Mouse (Mus musculus) limb, embryonic 11.5 days (tissue): ENCODE data around the gene Nkx2-2. TPM values are rescaled to one million over a fixed set of nuclear protein-coding genes. Genes with fewer than 3 reads are reported as not detected.

ENCODE experiments used
- ATAC-seq: fragments of 200-750 bp; cut with Nextera tagmentation; 2 replicates; pipeline ENCODE4 v1.8.0; 2017; ENCODE audit warnings: low read depth; ENCODE audit not compliant: insufficient number of reproducible peaks, low FRiP score, low TSS enrichment
- DNase-seq: peaks from one replicate; pipeline ENCODE4 v3.0.0-alpha.2; 2015; ENCODE audit warnings: low spot score
- H3K27ac ChIP-seq: fragments of 300-500 bp; sonication (generic); replicated peaks from 2 replicates; pipeline ENCODE4 v1.5.1; 2014; ENCODE audit warnings: low read depth, mild to moderate bottlenecking, low read length
- H3K27me3 ChIP-seq: fragments of 300-500 bp; sonication (generic); 2 replicates; pipeline ENCODE4 v1.6.1; 2014; ENCODE audit warnings: mild to moderate bottlenecking, low read length, mixed read lengths; ENCODE audit not compliant: control insufficient read depth, insufficient read depth
- H3K36me3 ChIP-seq: fragments of 300-500 bp; sonication (generic); 2 replicates; pipeline ENCODE4 v1.6.1; 2014; ENCODE audit warnings: mild to moderate bottlenecking, low read length, moderate library complexity, mixed read lengths; ENCODE audit not compliant: control insufficient read depth, insufficient read depth
- H3K4me1 ChIP-seq: fragments of 300-500 bp; sonication (generic); 2 replicates; pipeline ENCODE4 v1.6.1; 2014; ENCODE audit warnings: low read length, mixed read lengths; ENCODE audit not compliant: control insufficient read depth, insufficient read depth
- H3K4me2 ChIP-seq: fragments of 300-500 bp; sonication (generic); 2 replicates; pipeline ENCODE4 v1.6.1; 2014; ENCODE audit warnings: low read depth, mild to moderate bottlenecking, moderate library complexity; ENCODE audit not compliant: severe bottlenecking
- H3K4me3 ChIP-seq: fragments of 300-500 bp; sonication (generic); 2 replicates; pipeline ENCODE4 v1.5.1; 2014; ENCODE audit warnings: low read depth, low read length
- H3K9ac ChIP-seq: fragments of 300-500 bp; sonication (generic); 2 replicates; pipeline ENCODE4 v1.6.1; 2014; ENCODE audit warnings: mild to moderate bottlenecking, low read length
- H3K9me3 ChIP-seq: fragments of 300-500 bp; sonication (generic); 2 replicates; pipeline ENCODE4 v1.6.1; 2016; ENCODE audit warnings: low read length; ENCODE audit not compliant: control insufficient read depth
- WGBS: fragments of 180-500 bp; shearing (Covaris S2); extraction: QIAGEN DNeasy Blood & Tissue Kit; methylation state at CpG from one replicate; pipeline ENCODE4 v1.1.7; 2014; 5-methylcytosine and 5-hydroxymethylcytosine counted together
- polyA plus RNA-seq: library from polyadenylated mRNA; unstranded; fragments of >200 nt; fragmentation: Nextera tagmentation; extraction: Ambion mirVana; gene quantifications from 2 replicates; pipeline ENCODE4 v1.2.1, GENCODE M21; 2014

Gene Nkx2-2
- polyA plus RNA-seq: 0.07 TPM in 1 of 2 replicates, not detected in the other

DNA sequence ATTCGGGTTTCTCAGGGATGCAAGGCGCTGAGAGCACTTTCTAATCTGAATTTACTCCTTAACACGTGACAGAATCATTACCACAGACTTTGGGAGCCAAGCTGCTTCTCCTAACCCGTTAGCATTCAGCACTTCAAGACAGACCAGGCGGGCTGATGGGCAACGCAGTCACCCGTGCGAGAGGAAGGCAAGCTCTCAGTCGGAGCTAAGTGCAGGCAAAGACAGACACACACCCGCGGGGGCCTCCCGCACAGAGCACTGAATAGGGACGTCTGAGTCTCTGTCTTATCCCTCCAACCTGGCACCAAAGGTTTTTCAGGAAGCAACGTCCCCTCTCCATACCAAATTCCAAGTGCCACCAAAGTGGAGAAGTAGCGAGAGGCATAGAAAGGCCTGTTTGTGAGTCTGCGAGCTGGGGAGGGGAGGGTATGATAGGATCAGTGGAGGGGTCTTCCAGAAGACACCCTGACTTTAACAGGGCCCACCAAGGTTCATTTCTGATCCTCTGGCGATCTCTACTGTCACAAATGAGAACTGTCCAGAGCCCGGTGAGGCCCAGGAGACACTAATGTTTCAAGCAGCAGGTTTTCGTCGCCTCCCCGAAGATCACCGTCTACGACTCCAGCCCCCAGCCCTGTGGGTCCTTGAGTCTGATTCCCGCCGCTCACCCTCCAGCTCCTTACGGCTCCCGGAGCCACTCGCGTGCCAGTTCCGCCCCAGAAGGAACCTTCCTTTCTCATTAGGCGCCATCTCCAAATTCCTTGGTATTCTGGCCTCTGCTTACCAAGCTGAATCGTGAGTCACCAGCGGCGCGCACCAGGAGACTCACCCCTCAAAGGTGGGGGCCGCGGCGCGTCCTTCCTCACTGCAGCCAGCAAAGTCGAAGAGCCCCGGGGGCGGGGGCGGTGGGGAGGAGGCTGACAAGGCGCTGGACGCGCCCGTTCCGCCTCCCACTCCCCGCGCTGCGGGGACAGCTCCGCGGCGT, at the start of gene Nkx2-2:
TSS of gene Nkx2-2 (minus strand) at position 973 of the 985 bp plus-strand sequence.
- Histone ChIP-seq H3K4me3 (peak within 1 kb of the TSS; percentile 33), H3K4me1 (peaks cover 17% of the 10 kb centered on the region), H3K36me3 (no peaks in the 10 kb centered on the region), H3K27me3 (peaks cover 85% of the 10 kb centered on the region), H3K9ac (no peak within 1 kb of the TSS), H3K27ac (no peak within 1 kb of the TSS), H3K9me3 (no peaks in the 10 kb centered on the region), H3K4me2 (peak within 1 kb of the TSS; percentile 56)
- ATAC-seq (no peak), DNase-seq (peak; percentile 64)
- WGBS: under 1% methylated on average over 54 of the region's 54 CpGs

DNA sequence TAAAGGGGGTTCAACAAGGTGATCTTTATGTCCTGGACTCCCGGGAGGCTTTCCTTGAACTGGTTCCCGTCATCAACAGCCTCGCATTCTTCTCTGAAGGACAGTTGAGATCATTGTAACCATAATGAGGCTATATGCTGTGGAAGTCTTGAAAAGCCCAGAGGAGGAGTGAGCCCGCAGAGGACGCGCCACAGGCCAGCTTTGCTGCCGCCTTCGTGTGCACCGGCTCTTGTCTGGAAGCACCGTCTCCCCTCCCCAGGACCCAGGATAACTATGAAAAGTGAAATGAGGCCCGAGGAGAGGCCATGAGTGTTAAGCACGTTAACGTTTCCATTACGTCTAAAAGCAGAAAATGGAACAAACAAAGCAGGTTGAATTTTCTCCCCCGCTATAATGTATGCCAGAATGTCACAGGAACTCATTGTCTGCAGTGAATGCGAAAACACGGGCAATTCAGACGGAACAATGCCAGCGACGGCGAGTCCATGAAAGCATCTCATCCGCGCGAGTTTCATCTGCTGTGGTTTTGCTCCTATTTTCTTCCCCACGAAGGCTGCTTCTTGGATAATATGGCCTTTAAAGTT, 41.8 kb upstream of the Nkx2-2 start:
- H3K4me1 ChIP-seq: no peaks in the 10 kb centered on the region
- H3K27me3 ChIP-seq: no peaks in the 10 kb centered on the region
- WGBS: 92% methylated on average over 25 of the region's 25 CpGs
- H3K4me2 ChIP-seq: no peak overlapping the region
- no peaks in the 10 kb centered on the region for H3K36me3 ChIP-seq
- H3K9ac ChIP-seq: no peak overlapping the region
- DNase-seq (no peak), ATAC-seq (no peak)
- H3K27ac ChIP-seq: no peak overlapping the region
- H3K9me3 ChIP-seq: no peaks in the 10 kb centered on the region
- no peak overlapping the region for H3K4me3 ChIP-seq

DNA sequence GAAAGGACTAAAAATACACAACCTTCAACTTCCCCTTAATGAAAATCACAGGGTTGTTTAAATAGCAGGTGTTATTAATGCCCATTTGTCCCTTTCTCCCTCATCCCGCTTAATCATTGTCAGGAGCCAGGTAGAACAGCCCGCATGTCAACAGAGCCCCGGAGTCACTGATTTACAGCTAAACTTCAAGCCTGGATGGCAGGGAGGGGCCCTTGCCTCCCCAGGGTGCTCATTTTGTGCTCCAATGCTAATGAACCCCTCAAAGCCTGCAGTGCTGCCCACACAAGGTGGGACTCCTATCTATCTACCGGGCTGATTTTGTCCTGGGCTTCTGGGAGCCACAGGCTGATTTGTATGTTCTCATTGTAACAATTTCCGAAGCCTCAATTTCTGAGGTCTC, 37.1 kb upstream of the Nkx2-2 start:
- Histone ChIP-seq H3K27me3 (no peaks in the 10 kb centered on the region), H3K9ac (no peak overlapping the region), H3K4me1 (no peaks in the 10 kb centered on the region), H3K27ac (no peak overlapping the region), H3K36me3 (no peaks in the 10 kb centered on the region), H3K4me2 (no peak overlapping the region), H3K9me3 (no peaks in the 10 kb centered on the region), H3K4me3 (no peak overlapping the region)
- ATAC-seq (no peak), DNase-seq (no peak)
- 44% methylated on average over 5 of the region's 5 CpGs for WGBS

DNA sequence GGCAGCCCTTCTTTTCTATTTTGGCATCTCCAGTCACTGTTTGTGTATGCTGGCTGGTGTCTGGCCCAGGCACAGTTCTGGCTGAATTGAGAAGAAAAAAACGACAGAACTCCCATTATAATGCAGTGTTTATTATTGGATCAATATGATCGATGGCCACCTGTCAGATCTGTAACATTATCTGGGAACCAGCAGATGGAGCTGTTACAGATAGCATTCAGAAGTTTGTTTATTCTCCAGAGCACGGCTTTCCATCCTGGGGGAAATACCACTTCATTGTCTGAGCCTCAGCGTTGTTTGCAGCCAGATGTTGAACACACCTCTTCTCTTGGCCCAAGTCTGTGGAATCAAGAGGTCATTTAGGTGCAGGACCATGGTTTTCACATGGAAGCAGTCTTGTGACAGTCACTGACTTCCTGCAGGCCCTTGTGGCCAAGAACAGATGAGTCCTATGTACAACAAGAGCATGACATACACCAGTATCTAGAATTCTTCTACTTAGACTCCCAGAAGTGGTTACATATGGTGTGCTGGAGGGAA, 11.1 kb upstream of the Nkx2-2 start:
- Histone ChIP-seq H3K9me3 (no peaks in the 10 kb centered on the region), H3K9ac (no peak overlapping the region), H3K4me1 (no peaks in the 10 kb centered on the region), H3K27ac (no peak overlapping the region), H3K27me3 (no peaks in the 10 kb centered on the region), H3K36me3 (no peaks in the 10 kb centered on the region), H3K4me3 (no peak overlapping the region), H3K4me2 (no peak overlapping the region)
- no peak for DNase-seq
- WGBS: 31% methylated on average over 4 of the region's 4 CpGs
- no peak for ATAC-seq

DNA sequence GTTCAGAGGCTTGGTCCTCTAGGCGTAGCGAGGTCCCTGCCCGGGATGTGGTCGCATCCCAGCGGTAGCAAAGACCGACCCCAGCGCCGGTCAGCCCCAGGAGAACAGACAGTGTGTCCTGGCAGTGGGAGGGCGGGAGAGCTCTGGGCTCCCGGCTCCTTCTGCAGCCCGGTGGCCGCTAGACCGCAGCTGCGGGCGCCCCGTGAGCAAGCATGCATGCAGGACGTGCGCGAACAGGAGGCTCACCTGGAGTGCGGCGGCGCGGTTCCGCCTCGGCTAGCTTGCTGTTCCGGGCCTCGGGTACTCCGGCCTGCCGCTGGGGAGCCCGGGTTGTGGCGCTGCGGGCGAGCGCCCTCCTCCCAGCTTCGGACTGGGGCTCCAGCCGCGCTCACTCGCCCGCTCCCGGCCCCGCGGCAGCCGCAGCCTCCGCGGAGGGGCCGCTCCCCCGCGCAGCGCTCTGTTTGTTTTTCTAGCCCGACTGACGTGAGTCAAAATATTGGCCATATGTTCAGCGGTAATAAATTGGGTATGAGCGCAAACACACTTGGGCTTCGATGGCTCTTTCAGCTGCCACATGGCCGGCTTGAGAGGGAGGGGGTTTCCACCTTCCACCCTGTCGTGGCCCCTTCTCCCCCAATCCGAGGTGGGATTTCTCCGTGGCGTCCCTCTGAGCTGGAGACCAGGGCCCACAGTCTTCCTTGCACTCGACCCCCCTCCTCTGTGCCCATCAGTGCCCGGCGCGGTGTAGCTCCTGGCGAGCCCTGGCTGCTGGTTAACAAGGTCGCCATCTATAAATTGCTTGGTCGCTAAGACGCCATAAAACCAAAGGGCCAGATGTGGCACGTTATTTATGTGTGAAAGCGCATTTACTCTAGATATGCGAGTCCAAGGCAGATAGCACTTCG, 920 bp upstream of the Nkx2-2 start:
- Histone ChIP-seq H3K4me3 (peak overlapping the region; percentile 33), H3K27ac (no peak overlapping the region), H3K4me1 (peaks cover 15% of the 10 kb centered on the region), H3K36me3 (no peaks in the 10 kb centered on the region), H3K9me3 (no peaks in the 10 kb centered on the region), H3K4me2 (peak overlapping the region; percentile 56), H3K9ac (no peak overlapping the region), H3K27me3 (peaks cover 76% of the 10 kb centered on the region)
- ATAC-seq (peak; percentile 29), DNase-seq (peak; percentile 64)
- WGBS: under 1% methylated on average over 71 of the region's 71 CpGs

DNA sequence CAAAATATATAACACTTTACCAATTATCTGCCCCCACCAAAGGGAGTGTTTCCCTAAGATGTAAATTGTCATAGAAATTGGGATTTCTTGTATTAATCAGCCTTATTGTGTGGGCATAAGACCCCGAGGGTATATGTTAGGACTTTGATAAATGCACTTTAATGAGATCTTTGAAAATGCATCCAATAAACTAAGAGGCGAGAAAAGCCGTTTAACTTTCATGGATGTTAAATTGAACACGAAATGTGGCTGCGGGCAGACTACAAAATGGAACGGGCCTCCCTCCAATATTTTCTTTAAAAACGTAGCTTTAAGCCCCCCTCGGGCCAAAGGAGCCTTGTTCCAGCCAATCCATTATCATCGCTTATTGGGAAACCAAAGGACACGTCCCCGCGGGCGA, 1.3 kb downstream of the Nkx2-2 start:
- Histone ChIP-seq H3K27me3 (peaks cover 88% of the 10 kb centered on the region), H3K4me3 (no peak overlapping the region), H3K9me3 (no peaks in the 10 kb centered on the region), H3K9ac (no peak overlapping the region), H3K36me3 (no peaks in the 10 kb centered on the region), H3K4me2 (no peak overlapping the region), H3K4me1 (peaks cover 17% of the 10 kb centered on the region), H3K27ac (no peak overlapping the region)
- no peak for DNase-seq
- ATAC-seq: no peak
- WGBS: 2% methylated on average over 13 of the region's 13 CpGs

DNA sequence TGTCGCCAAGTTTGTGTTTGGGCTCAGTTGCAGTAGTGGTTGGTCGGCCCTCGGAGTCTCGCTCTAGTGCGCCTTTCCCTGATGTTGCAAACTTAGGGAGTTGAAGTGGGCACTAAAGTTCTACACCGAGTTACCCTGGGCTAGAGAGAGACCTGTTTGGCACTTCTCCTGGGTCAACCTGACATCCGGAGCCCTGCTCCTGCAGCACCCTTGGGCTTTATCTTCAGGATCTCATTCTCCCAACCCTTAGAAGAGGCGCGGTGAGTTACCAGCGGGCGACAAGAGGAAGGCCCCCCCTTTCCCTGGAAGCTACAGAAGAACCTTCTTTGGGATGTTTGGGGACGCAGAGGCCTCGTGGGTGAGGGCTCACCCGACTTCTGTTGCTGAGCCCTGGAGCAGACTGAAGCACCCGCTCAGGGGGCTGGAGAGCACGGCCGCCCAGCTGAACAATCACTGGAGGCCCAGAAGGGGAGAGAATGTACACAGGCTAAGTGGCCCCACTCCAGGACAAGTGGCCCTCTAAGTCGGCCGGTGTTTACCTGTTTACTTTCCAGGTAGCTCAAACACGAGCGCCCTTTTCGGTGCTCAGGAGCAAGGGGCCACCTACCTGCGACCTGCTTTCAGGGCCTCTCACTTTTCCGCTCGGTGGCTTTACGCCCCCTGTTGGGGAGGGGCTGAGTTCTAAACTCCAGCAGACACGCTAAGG, 3.6 kb downstream of the Nkx2-2 start:
- ATAC-seq (no peak), DNase-seq (peak; percentile 50)
- Histone ChIP-seq H3K36me3 (no peaks in the 10 kb centered on the region), H3K4me2 (no peak overlapping the region), H3K4me1 (peaks cover 17% of the 10 kb centered on the region), H3K27me3 (peaks cover 94% of the 10 kb centered on the region), H3K9me3 (no peaks in the 10 kb centered on the region), H3K4me3 (no peak overlapping the region), H3K27ac (no peak overlapping the region), H3K9ac (no peak overlapping the region)
- WGBS: 1% methylated on average over 27 of the region's 27 CpGs
